Mouse (Mus musculus): ENCODE results near the gene 4930415L06Rik.

4930415L06Rik gene

DNA sequence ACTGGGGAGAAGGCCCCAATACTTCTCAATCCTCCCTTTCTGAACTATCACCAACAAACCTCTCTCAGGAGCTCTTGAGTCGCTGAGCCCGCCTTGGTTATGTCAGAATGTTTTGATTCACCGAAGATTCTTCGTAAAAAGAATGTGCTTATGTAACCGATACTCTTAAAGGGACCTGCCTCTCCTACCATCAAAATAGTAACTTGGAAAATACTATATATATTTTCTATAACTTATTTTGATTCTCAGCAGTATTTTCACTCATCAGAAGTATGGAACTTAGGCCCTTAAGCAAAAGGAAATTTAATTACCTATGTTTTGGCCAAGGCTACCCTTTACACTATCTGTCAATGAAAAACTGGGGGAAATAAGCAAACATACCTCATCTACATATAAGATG lies at the start of gene 4930415L06Rik:
TSS of gene 4930415L06Rik (minus strand) at position 101 of the 400 bp plus-strand sequence.
- DNase-seq (ENCODE audit: low spot score in 2 of 2), result no peak

DNA sequence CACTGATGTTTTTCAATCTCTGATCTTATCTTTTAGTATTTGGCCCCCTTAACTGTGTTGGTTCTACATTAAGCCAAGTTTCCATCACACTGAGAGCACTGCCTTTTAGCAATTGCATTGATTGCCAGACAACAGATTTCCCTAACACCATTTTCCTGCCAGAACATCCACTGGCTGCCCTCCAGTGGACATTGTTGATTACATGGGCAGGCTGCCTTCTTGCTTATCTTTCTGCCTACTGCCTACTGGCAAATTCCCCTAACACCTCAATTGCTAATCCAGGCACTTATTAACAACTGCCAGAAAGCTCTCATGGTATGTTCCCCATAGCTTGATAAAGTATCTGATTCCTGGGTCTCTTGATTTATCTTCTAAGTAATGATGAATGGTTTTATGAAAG lies 46.0 kb upstream of the 4930415L06Rik start:
- no peak for DNase-seq (ENCODE audit: low spot score in 2 of 2)

DNA sequence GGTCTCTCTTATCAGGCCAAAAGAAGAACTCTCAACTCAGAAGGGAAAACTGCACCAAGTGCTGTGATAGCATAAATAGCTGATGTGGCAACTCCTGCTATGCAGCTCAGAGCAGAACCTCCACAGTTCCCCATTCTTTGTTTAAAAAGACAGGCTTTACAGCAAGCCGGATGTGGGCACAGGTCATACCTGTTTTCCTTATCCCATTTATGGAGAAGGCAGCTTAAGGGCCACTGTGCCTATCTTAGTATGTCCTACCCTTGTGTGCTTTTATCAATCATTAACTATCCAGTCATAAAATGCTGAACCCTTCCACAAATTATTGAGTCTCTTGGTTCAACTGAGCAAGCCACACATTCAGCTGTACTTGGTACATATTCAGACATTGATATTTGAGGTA lies 27.8 kb downstream of the 4930415L06Rik start:
- DNase-seq (ENCODE audit: low spot score in 2 of 2), result no peak
